Mouse (Mus musculus) WW6 (cell line): ENCODE measurements around the gene Sbno2.

Experiments
- DNase-seq: peaks from one replicate; pipeline ENCODE4 v3.0.0-alpha.2; 2013; ENCODE audit warnings: low read depth, low spot score

Sbno2 gene

DNA sequence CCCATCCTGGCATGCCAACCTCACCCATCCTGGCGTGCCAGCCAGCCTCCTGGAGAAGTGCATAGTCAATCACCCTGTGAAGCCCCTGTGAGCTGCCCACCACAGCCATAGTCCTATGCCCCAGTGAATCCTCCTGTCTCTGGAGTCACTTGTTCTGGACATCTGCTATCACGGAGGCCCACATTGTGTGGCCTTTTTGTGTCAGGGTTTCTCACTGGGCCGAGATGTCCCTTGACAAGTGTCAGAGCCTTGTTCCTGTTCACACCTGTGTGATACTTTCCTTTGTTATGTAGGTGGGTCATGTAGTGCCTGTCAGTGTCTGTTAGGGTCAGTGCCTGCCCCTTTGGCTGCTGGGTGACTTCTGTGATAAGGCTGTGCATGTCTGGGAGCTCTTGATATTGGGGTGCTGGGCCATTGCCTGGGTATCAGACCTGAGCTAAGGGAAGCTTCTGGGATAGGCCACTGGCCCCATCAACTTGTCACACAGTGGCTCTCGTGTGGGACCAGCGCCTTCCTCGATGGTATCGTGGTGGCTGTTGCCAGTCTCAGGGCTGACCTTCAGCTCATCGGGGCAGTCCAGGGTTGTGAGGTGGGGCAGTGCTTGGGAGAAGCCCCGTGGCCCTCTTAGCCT is 18.7 kb upstream of the Sbno2 start:
- DNase-seq: no peak

DNA sequence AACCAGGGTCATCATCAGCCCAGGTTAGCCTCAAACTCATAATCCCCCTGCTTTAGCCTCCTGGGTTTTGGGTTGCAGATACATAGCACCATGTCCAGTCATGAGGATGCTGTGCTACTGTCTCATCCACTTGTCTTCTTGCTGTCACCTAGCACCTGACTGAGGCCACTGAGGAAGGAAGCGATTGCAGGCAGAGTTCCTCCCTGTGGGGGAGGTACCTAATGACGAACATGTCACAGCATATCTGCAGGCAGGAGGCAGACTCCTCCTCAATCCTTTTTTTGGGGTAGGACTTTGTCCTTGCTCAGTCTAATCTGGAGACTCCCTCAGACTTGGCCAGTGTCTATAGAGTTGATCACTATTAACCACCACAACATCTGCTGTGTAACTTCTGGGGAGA is 16.3 kb upstream of the Sbno2 start:
- DNase-seq: no peak

- no peak for DNase-seq
These were observed 14.8 kb upstream of the Sbno2 start for GRCm38 (mm10) chr10:80120146-80120545.

DNA sequence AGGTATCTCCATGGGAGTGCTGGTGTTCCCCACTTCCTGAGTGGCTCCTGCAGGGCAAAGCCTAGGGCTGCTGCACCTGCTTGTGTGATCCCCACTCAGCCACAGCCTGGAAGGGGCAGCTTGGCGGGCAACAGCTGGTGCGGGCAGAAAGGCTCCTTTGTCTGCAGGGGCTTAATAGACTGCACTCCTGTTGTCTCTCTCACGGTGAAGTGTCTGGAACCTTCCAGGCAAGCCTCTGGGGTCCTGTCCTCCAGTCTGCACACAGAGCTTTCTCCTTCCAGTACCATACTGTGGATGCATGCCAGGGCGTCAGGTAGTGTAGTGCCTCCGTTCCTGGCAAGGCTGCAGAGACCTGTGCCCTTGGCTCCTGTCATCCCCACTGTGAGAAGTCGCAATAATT is 13.2 kb upstream of the Sbno2 start:
- DNase-seq: no peak

DNA sequence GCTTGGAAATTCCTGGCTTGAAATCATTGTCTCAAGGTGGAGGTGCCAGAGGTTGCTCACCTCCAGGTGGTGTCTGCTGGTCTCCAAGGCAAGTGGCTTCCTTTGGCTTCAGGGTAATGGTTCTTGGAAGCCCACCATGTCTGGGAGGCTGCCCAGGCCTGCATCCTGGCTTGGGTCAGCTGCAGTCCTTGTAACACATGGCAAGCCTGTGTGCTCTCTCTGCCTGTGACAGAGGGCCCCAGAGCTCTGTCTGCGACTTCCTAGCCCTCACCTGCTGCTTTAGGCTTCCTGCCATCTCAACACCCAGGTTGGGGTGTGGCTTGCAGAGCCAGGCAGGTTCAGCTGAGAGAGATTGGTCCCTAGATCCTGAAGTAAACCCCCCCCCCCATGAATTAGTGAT is 12.4 kb upstream of the Sbno2 start:
- no peak for DNase-seq

DNA sequence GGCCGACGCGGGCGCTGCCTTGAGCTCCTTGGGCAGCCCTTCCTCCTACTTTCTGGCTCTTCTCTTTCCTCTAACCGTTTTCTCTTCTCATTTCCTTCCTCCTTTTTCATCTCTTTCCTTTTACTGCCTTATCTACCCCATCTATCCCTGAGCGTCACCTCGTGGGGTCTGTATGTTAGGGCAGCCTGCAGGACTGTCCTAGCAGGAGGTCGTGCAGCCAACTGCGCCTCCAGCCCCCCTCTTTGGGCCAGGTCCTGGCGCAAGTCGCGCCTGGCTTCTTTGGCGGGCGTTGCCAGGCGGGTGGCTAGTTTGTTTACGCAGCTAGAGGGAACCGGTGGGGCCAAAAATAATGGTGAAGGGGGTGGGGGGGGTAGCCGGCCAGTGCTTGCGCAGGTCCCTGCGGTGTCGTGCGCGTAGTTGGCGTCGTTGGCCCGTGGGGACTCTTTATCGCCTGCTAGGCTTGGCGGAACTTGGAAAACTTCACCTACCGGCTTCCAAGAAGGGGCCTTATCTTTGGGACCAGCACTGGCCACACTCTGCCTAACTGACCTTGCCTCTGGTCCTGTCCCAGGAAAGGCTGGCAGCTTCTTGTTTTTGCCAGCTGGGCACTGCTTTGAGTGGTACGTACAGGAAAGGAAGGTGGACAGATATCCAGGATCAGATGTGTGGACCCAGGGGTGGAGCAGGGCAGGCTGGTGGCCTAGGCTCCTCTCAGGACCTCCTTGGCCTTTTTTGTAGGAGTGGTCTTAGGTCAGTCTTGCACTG is 11.7 kb upstream of the Sbno2 start:
- no peak for DNase-seq

GRCm38 (mm10) chr10:80116563-80116926 is 11.2 kb upstream of the Sbno2 start:
- DNase-seq: no peak

DNA sequence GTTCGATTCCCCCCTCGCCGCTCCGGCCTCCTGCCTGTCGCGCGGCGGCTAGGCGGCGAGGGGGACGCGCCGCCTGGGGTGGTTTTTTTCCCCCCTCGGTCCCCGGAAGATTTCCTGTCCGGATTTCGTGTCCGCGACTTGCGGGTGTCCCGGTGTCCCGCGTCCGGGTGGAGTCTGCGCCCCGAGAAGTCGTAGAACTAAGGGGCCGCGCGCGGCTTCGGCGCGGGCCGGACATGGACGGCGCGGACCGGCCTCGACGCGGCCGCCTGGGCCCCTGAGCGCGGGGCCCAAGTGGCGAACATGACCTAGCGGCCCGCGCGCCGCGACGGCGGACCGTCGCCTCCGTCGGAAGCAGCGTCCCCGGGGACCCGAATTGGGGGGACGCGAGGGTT is 10.6 kb upstream of the Sbno2 start:
- DNase-seq: no peak

DNA sequence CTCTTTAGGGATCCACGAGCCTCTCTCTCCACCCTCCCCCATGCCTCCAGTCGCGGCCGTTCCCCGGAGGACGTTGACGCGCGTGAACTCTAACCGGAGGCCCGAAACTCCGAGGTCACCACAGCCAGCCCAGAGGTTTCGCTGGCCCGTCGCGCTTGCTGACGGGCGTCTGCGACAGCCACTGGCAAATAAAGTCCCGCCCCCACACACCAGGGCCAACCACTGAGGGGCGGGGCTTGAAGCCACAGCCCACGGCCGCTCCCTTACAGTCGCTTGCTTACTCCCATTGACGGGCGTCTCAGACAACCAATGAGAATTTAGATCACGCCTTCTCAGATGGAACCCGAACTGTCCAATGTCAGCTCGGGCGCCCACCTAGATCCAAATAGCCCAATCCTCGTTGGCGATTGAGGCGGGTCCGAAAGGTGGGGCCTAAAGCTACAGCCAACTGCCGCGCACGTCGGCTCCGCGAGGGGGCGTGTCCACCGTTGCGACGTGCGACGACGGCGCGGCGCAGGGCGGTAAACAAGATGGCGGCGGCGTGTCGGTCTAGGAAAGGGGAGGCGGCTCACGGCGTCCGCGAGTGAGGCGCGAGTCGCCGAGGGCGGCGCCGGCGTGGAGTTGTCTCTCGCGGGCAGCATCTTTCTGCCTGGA is 10.0 kb upstream of the Sbno2 start, which contains the start of gene Stk11:
TSS of gene Stk11 (plus strand) at position 514 of the 654 bp plus-strand sequence.
- peak; percentile 99 for DNase-seq

DNA sequence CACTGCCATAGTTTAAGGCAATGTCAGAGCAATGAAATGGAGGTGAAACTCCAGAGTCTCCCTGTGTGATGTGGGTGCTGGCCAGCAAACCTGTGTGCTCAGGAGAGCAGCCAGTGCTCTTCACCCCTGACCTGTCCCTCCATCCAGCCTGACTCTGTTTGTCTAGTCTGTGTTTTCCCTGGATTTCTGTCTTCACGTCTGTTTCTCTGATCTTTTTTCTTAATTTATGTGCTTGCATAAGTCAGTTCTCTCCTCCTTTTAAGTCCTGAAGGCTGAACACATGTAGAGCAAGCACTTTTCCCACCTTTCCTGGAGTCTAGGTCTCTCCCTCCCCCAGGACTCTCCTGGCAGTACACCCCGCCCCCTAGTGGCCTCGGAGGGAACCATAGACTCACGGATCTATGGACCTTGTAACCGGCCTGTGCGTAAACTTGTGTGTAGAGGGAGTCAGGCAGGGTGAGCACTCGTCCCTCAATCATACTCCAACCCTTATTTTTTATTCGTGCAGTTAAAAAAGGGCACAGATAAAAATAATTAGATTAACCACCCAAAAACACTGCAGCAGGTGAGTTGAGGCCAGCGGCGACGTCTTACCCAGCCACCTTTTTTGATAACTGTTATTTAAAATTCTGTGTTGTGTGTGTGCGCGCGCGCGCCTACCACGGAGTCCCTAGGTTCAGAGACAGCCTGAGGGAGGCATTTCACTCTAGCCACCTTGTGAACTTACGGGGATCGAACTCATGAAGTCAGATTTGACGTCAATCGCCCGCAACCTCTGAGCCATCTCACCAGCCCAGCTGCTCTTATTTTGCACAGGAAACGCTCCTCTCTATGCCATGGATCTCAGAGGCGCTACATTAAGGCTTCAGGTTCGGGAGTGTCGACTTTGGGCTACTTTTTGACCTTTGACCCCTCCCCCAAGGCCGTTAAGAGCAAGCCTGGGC is 9.2 kb upstream of the Sbno2 start:
- peak; percentile 71 for DNase-seq

- no peak for DNase-seq
These were observed 2.3 kb upstream of the Sbno2 start for GRCm38 (mm10) chr10:80107678-80108077.

GRCm38 (mm10) chr10:80105926-80106325 is 555 bp upstream of the Sbno2 start:
- DNase-seq: no peak

DNA sequence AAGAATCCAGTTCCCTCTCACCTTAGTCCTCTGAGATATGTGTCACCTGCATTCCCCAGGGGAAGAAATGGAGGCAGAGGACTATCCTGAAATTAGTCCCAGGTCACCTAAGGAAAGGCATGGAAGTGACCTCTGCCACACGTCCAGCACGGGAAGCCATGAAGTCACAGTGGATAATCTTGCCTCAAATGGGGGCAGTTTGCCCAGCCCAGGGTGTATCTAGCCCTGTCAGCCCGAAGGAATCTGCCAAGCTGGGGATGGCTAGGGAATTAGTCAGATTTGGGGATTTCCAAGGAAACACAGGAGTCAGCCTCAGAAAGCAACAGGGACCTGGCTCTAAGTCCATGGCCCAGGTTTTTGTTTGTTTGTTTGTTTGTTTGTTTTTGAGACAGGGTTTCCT is 1.2 kb downstream of the Sbno2 start:
- no peak for DNase-seq

GRCm38 (mm10) chr10:80103032-80103431 is 2.3 kb downstream of the Sbno2 start:
- no peak for DNase-seq

GRCm38 (mm10) chr10:80102216-80102915 is 3.0 kb downstream of the Sbno2 start:
- DNase-seq: peak; percentile 50

- DNase-seq: no peak
These were observed 4.4 kb downstream of the Sbno2 start for GRCm38 (mm10) chr10:80100982-80101381.

DNA sequence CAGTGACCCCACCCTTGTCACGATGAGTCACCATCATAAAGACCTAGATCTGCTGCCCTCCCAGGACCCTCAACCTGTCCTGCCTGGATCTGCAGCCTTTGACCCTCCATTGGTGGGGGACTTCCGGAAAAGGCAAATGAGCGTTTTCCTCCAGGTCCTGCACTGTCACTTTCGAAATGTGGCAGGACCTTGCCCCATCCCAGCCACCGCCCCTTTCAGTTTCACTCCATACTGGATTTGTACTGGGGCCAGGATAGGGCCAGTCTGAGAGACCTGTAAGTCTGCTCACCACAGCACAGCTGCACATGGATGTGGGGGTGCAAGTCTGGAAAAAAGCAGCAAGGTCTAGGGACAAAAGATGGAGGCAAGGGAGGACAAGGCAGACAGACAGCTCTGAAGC is 6.7 kb downstream of the Sbno2 start:
- no peak for DNase-seq

GRCm38 (mm10) chr10:80097275-80097674 is 8.1 kb downstream of the Sbno2 start:
- no peak for DNase-seq

DNA sequence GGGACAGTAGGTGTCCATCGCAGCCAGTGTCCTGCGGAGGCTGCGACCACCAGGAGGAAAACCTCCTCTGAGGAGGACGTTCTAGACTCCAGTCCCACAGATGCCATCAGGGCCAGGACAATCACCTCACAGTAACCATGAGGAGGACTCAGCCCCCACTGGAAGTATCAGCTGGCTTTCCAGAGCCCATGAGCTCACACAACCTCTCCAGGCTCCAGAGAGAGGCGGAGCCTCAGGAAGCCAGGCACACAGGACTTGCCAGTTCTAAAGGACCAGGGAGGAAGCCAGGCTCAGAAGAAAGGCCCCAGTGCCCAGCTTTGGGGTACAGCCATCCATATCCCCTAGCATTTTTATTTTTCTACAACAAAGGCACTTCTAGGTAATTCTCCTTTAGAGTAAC is 9.8 kb downstream of the Sbno2 start:
- no peak for DNase-seq

- no peak for DNase-seq
These were observed 10.7 kb downstream of the Sbno2 start for GRCm38 (mm10) chr10:80094684-80095083.

- no peak for DNase-seq
These were observed 11.3 kb downstream of the Sbno2 start for GRCm38 (mm10) chr10:80094085-80094484.
